Mouse (Mus musculus): ENCODE measurements at regions not wholly inside any gene's neighbourhood (a gene's known extent, or its start where the extent isn't known, plus 50 kb on each side); places are given as distances from the start of the nearest gene placed in this dataset.
A peak's percentile ranks its signal among the peaks of the same experiment; 100 is the strongest.

DNA sequence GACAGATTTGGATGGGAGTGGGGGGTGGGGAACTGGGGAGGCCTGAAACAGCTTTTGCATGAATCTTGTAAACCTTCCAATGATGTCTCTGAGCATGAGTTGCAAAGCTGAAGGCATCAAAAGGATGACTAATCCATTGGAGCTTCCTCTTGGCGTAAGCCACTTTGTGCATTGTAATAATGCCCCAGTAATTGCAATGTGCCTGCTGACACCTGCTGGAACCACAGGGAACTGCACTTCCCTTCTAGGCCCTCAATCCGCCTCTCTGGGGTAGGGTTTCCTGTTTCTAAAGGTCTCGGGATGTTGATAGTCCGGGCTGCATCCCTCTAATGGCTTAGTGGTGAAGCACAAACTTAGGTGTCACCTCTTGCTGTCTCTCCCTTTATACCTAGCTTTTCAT, 52.3 kb upstream of the Ssx2ip start:
- no peak for TF ChIP-seq POLR2A (IDR thresholded peaks at IDR 0.05; ENCODE audit: low read depth, low read length)
- no peak for TF ChIP-seq BHLHE40 (IDR thresholded peaks at IDR 0.05; ENCODE audit: low read depth, low read length)
- TF ChIP-seq CTCF (conservative IDR thresholded peaks at IDR 0.05 in 1 of 2, IDR thresholded peaks at IDR 0.05 in 1 of 2; ENCODE audit: low read depth in 2 of 2, low read length in 2 of 2): peak; percentile 88 to 97
- TF ChIP-seq TBP (conservative IDR thresholded peaks at IDR 0.05; ENCODE audit: low read depth, low read length): no peak
- TF ChIP-seq JUN (IDR thresholded peaks at IDR 0.05; ENCODE audit: insufficient read depth, low read depth, low read length): no peak
- no peak for TF ChIP-seq EP300 (IDR thresholded peaks at IDR 0.05; ENCODE audit: low read length)
- TF ChIP-seq PAX5 (IDR thresholded peaks at IDR 0.05; ENCODE audit: low read length): no peak
- no peak for TF ChIP-seq MAZ (IDR thresholded peaks at IDR 0.05; ENCODE audit: low read depth, low read length)
- TF ChIP-seq ZNF384 (IDR thresholded peaks at IDR 0.05; ENCODE audit: low read depth, low read length): no peak
- peak; percentile 78 for TF ChIP-seq SMC3 (IDR thresholded peaks at IDR 0.05; ENCODE audit: low read depth, low read length)
- TF ChIP-seq E2F4 (IDR thresholded peaks at IDR 0.05; ENCODE audit: insufficient replicate concordance, low read depth, low read length): no peak
- no peak for TF ChIP-seq USF1 (IDR thresholded peaks at IDR 0.05; ENCODE audit: low read depth, low read length)
- no peak for TF ChIP-seq ZC3H11A (IDR thresholded peaks at IDR 0.05; ENCODE audit: low read depth, low read length)
- no peak for TF ChIP-seq CHD2 (IDR thresholded peaks at IDR 0.05; ENCODE audit: low read length)
